Mouse (Mus musculus) granulocyte monocyte progenitor cell, adult 5-6 weeks (primary cell): ENCODE data around the gene Slc3a1. TPM values are rescaled to one million over a fixed set of nuclear protein-coding genes. Genes with fewer than 3 reads are reported as not detected.
A peak's percentile ranks its signal among the peaks of the same experiment; 100 is the strongest.

Experiments
- ATAC-seq: replicated peaks from 2 replicates; pipeline ENCODE4 v1.8.0; 2016; ENCODE audit warnings: mild to moderate bottlenecking, moderate TSS enrichment, inconsistent platforms; ENCODE audit not compliant: poor library complexity, severe bottlenecking
- total RNA-seq, 2 experiments: library from RNA; stranded (forward) in 1 of 2; stranded (reverse) in 1 of 2; fragments of 200-712, 200-1000 nt in 1 of 2; fragments of >200 nt in 1 of 2; fragmentation: Nextera tagmentation in 1 of 2; gene quantifications; 2 replicates each; pipeline ENCODE4 v1.2.3; 2014 to 2017

Slc3a1 gene
- total RNA-seq, 2 experiments from 2014 or later, result 0.62 TPM; not detected in 1

- ATAC-seq, result no peak
These were observed 59.4 kb downstream of the Slc3a1 start for GRCm38 (mm10) chr17:85087591-85087990.

GRCm38 (mm10) chr17:85088401-85088800 lies 60.2 kb downstream of the Slc3a1 start:
- no peak for ATAC-seq

- ATAC-seq, result peak; percentile 30
These were observed 60.8 kb downstream of the Slc3a1 start for GRCm38 (mm10) chr17:85089011-85089410.

GRCm38 (mm10) chr17:85089621-85090020 lies 61.4 kb downstream of the Slc3a1 start:
- ATAC-seq, result no peak

- peak; percentile 91 for ATAC-seq
These were observed 62.2 kb downstream of the Slc3a1 start, which contains the start of the genes Prepl and Camkmt for GRCm38 (mm10) chr17:85090120-85091099. Gene Prepl, minus strand, starts transcription at chr17:85090241. Gene Camkmt, plus strand, starts transcription at chr17:85090552.

- no peak for ATAC-seq
These were observed 63.6 kb downstream of the Slc3a1 start for GRCm38 (mm10) chr17:85091762-85092161.

GRCm38 (mm10) chr17:85096396-85096795 lies 68.2 kb downstream of the Slc3a1 start:
- no peak for ATAC-seq

- no peak for ATAC-seq
These were observed 70.6 kb downstream of the Slc3a1 start for GRCm38 (mm10) chr17:85098677-85099323.

- no peak for ATAC-seq
These were observed 72.1 kb downstream of the Slc3a1 start for GRCm38 (mm10) chr17:85100232-85100631.

GRCm38 (mm10) chr17:85101751-85102150 lies 73.6 kb downstream of the Slc3a1 start:
- no peak for ATAC-seq

GRCm38 (mm10) chr17:85103310-85103709 lies 75.1 kb downstream of the Slc3a1 start:
- no peak; the same call in 1 of the 2 replicates for ATAC-seq

- no peak for ATAC-seq
These were observed 82.5 kb downstream of the Slc3a1 start for GRCm38 (mm10) chr17:85110640-85111039.

- no peak for ATAC-seq
These were observed 85.3 kb downstream of the Slc3a1 start for GRCm38 (mm10) chr17:85113441-85113840.

Other genes starting within 250 kb of the Slc3a1 start
- gene Lrpprc, start 237.6 kb upstream of the Slc3a1 start, total RNA-seq (2014; fragmentation: Nextera tagmentation), result 48.6 and 51.2 TPM in 2 replicates
- gene Lrpprc, start 237.6 kb upstream of the Slc3a1 start, total RNA-seq (2017), result 76.4 and 80.7 TPM in 2 replicates
- gene Ppm1b, start 71.6 kb upstream of the Slc3a1 start, total RNA-seq (2014; fragmentation: Nextera tagmentation), result 36.9 and 39.3 TPM in 2 replicates
- gene Ppm1b, start 71.6 kb upstream of the Slc3a1 start, total RNA-seq (2017), result 39.5 and 48.2 TPM in 2 replicates
- 29.3 and 39.9 TPM in 2 replicates for gene Prepl, start 61.9 kb downstream of the Slc3a1 start, total RNA-seq (2014; fragmentation: Nextera tagmentation)
- gene Prepl, start 61.9 kb downstream of the Slc3a1 start, total RNA-seq (2017), result 25.9 and 28.0 TPM in 2 replicates
- gene Camkmt, start 62.2 kb downstream of the Slc3a1 start, total RNA-seq (2014; fragmentation: Nextera tagmentation), result 4.7 and 8.4 TPM in 2 replicates
- 3.6 and 5.5 TPM in 2 replicates for gene Camkmt, start 62.2 kb downstream of the Slc3a1 start, total RNA-seq (2017)